Mouse (Mus musculus) liver, embryonic 15.5 days (tissue): ENCODE data around the gene Krcc1. TPM values are rescaled to one million over a fixed set of nuclear protein-coding genes. Genes with fewer than 3 reads are reported as not detected.
"Not testable (repeated sequence)": the region's sequence is repeated elsewhere in the genome, so short reads cannot be mapped to it uniquely, and the experiment has no call there.

Experiments used
- ATAC-seq: fragments of 200-750 bp; cut with Nextera tagmentation; 2 replicates; pipeline ENCODE4 v1.8.0; 2017; ENCODE audit warnings: moderate number of reproducible peaks, mild to moderate bottlenecking, moderate library complexity; ENCODE audit not compliant: insufficient read depth
- H3K27ac ChIP-seq: fragments of 300-500 bp; sonication (generic); replicated peaks from 2 replicates; pipeline ENCODE4 v1.5.1; 2015; ENCODE audit warnings: mild to moderate bottlenecking, inconsistent platforms
- H3K27me3 ChIP-seq: fragments of 300-500 bp; sonication (generic); 2 replicates; pipeline ENCODE4 v1.6.1; 2015; ENCODE audit warnings: mild to moderate bottlenecking, inconsistent platforms
- H3K36me3 ChIP-seq: fragments of 300-500 bp; sonication (generic); replicated peaks from 2 replicates; pipeline ENCODE4 v1.6.1; 2015; ENCODE audit warnings: moderate library complexity, mild to moderate bottlenecking, inconsistent platforms
- H3K4me1 ChIP-seq: fragments of 300-500 bp; sonication (generic); replicated peaks from 2 replicates; pipeline ENCODE4 v1.6.1; 2015; ENCODE audit warnings: inconsistent platforms
- H3K4me2 ChIP-seq: fragments of 300-500 bp; sonication (generic); 2 replicates; pipeline ENCODE4 v1.6.1; 2015; ENCODE audit warnings: moderate library complexity, mild to moderate bottlenecking, inconsistent platforms
- H3K4me3 ChIP-seq: fragments of 300-500 bp; sonication (generic); replicated peaks from 2 replicates; pipeline ENCODE4 v1.5.1; 2015; ENCODE audit warnings: mild to moderate bottlenecking, inconsistent platforms
- H3K9ac ChIP-seq: fragments of 300-500 bp; sonication (generic); 2 replicates; pipeline ENCODE4 v1.6.1; 2015; ENCODE audit warnings: moderate library complexity, mild to moderate bottlenecking, inconsistent platforms
- H3K9me3 ChIP-seq: fragments of 300-500 bp; sonication (generic); replicated peaks from 2 replicates; pipeline ENCODE4 v1.6.1; 2016; ENCODE audit warnings: inconsistent platforms
- WGBS: fragments of 180-500 bp; shearing (Covaris S2); methylation state at CpG from one replicate; pipeline ENCODE4 v1.1.7; 2015; ENCODE audit warnings: mixed read lengths; ENCODE audit not compliant: insufficient replicate concordance; 5-methylcytosine and 5-hydroxymethylcytosine counted together
- polyA plus RNA-seq: library from polyadenylated mRNA; unstranded; fragments of >200 nt; fragmentation: Nextera tagmentation; extraction: Ambion mirVana; gene quantifications from 2 replicates; pipeline ENCODE4 v1.2.1, GENCODE M21; 2015

Krcc1 gene
- polyA plus RNA-seq, 1 experiment from 2014 or later, result 21.5 TPM

DNA sequence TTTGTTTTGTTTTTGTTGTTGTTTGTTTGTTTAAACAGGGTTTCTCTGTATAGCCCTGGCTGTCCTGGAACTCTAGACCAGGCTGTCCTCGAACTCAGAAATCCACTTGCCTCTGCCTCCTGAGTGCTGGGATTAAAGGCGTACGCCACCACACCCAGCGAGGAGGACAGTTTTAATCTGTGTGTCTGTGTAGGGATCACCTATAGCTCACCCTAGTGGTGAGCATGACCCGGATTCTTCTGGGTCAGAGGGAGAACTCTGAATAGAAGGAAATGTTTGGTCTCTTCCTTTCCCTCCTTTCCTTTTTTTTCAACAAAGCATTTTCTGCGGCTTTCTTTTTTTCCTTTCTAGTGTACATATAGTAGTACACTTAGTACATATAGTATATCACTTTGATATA, 23.8 kb downstream of the Krcc1 start:
- H3K27me3 ChIP-seq, result no peaks in the 10 kb centered on the region
- no peaks in the 10 kb centered on the region for H3K9me3 ChIP-seq
- no peak for ATAC-seq
- H3K36me3 ChIP-seq, result no peaks in the 10 kb centered on the region
- no peaks in the 10 kb centered on the region for H3K4me1 ChIP-seq
- H3K4me2 ChIP-seq, result no peak overlapping the region
- H3K4me3 ChIP-seq, result no peak overlapping the region
- H3K27ac ChIP-seq, result no peak overlapping the region
- 62% methylated on average over 6 of the region's 6 CpGs for WGBS
- no peak overlapping the region for H3K9ac ChIP-seq

DNA sequence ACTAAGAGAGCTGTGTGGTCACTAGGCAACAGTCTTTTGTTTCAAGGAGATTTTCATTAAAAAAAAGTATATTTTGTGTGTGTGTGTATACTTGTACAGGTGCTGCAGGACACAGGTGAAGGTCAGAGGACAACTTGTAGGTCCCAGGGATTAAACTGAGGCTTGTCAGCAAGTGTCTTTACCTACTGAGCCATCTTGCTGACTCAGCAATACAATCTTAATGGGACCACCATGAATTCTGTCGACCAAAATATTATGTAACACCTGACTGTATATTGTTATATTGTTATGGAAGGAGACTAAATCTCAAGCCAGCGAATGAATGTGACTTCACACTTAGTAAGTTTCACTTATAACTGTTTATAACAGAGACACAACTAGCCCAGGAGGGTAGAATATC, 26.6 kb downstream of the Krcc1 start:
- WGBS, result 50% methylated on average over 2 of the region's 2 CpGs
- no peak for ATAC-seq
- Histone ChIP-seq H3K27me3 (no peaks in the 10 kb centered on the region), H3K36me3 (no peaks in the 10 kb centered on the region), H3K9ac (no peak overlapping the region), H3K27ac (no peak overlapping the region), H3K4me2 (no peak overlapping the region), H3K4me3 (no peak overlapping the region), H3K9me3 (no peaks in the 10 kb centered on the region), H3K4me1 (no peaks in the 10 kb centered on the region)

DNA sequence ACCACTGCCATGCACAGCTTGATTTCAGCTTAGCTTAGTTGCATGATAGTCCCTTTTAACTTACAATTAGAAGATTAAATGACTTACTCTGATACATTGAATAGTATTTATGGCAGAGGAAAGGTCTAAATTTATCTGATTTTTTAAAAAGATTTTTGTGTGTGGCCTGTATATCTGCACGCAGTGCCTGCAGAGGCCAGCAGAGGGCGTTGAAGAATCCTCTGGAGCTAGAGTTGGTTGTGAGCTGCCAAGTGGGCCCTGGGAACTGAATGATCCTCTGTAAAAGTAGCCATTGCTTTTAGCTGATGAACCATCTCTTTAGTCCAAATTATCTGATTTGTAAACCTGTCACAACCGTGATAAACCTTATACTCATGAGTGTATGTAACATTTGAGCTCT, 27.3 kb downstream of the Krcc1 start:
- WGBS, result 30% methylated on average over 3 of the region's 3 CpGs
- H3K9ac ChIP-seq, result no peak overlapping the region
- H3K4me3 ChIP-seq, result no peak overlapping the region
- no peaks in the 10 kb centered on the region for H3K4me1 ChIP-seq
- no peaks in the 10 kb centered on the region for H3K27me3 ChIP-seq
- ATAC-seq, result no peak
- H3K4me2 ChIP-seq, result no peak overlapping the region
- H3K27ac ChIP-seq, result no peak overlapping the region
- H3K9me3 ChIP-seq, result no peaks in the 10 kb centered on the region
- no peaks in the 10 kb centered on the region for H3K36me3 ChIP-seq

DNA sequence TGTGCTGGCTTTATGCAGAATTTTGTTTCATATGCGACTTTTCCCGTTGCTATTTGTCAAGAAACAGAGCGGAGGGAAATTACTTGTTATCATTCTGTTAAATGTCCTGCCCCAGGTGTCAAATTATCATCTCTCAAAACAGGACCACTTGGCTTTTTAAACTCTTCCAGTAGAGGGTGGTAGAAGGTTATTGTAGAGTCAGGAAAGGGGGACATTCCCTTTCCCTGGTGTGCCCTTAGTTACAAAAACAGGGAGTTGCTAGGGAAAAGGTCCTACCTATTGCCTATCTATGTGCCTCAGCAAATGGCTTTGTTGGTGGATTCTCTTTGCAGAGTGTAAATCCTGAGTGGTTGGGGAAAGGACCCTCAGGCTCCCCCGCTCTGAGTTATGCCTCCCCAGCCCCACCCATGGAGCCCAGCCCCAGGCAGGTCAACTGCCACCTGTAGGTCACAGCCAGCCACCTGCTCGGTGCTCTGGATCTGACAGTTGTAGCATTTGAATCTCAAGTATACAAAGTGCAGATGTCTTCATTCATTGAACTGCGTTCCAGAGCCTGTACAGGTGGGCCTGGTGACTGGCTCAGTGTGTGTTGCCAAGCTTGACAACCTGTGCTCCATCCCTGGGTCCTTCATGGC, 30.7 kb downstream of the Krcc1 start:
- H3K9ac ChIP-seq, result no peak overlapping the region
- H3K27me3 ChIP-seq, result no peaks in the 10 kb centered on the region
- no peak overlapping the region for H3K4me2 ChIP-seq
- no peaks in the 10 kb centered on the region for H3K4me1 ChIP-seq
- H3K36me3 ChIP-seq, result no peaks in the 10 kb centered on the region
- H3K9me3 ChIP-seq, result no peaks in the 10 kb centered on the region
- ATAC-seq, result no peak
- no peak overlapping the region for H3K27ac ChIP-seq
- 59% methylated on average over 6 of the region's 6 CpGs for WGBS
- H3K4me3 ChIP-seq, result no peak overlapping the region

DNA sequence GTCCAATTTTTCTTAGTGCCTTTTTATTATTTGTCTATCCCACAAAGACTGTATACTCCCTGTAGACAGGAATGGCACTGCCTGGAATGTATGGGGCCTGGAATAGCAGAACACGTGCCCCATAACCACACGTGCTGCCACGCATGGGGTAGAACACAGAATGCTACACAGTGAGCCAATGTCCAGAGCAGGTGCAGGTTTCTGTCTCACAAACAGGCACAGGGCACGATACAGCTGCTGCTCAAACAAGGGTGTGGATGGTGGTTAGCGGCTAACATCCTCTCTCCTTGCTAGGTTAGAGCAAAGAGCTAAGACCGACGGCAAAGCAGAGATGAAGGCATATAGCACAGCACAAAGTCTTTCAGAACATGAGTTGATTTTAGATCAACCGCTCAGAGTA, 36.0 kb downstream of the Krcc1 start:
- H3K36me3 ChIP-seq, result no peaks in the 10 kb centered on the region
- H3K9me3 ChIP-seq, result no peaks in the 10 kb centered on the region
- no peak overlapping the region for H3K4me3 ChIP-seq
- no peak for ATAC-seq
- H3K27ac ChIP-seq, result no peak overlapping the region
- no peak overlapping the region for H3K4me2 ChIP-seq
- H3K9ac ChIP-seq, result no peak overlapping the region
- H3K4me1 ChIP-seq, result no peaks in the 10 kb centered on the region
- H3K27me3 ChIP-seq, result no peaks in the 10 kb centered on the region
- WGBS, result 72% methylated on average over 8 of the region's 8 CpGs

DNA sequence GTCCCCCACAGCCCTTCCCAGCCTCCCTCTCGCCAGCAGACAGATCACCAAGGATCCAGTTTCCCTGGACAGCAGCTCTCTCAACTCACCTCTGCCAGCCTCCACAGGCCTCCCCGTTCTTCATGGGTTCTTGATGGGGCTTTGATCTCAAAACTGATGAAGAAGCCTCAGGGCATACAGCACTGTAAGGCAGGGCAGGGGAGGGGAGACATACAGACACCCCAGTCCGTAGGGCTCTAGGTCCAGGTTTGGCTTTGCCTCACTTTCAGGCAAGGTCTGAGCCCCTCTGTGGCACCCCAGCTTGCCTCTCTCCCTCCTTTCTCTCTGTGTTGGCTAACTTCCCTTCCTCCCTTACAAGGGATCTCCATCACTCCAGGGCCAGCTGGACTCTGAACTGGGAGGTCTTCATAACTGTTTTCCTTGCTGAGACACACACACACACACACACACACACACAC, 50.4 kb downstream of the Krcc1 start, which contains the start of gene Smyd1:
Smyd1 (minus strand) TSS at position 408 of the 458 bp plus-strand sequence.
- WGBS, result 51% methylated on average over 3 of the region's 3 CpGs

DNA sequence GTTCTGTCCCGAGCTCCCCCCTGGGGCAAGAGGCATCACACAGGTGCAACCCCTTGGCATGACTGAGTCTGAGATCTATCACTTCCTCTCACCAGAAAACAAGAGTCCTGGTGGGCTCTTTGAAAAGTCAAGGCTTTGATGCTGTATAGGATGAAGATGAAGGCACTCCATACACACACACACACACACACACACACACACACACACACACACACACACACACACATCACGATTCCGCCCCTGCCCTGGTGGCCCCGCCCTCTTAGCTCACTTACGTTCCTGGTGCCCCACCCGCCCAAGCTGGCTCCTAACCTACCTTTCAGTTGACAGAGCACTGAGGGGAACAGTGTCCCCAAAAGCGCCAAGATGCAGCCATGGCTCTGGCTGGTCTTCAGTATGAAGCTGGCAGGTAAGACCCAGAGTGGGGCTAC, 51.0 kb downstream of the Krcc1 start, which contains the start of gene Cd8b1:
Cd8b1 (plus strand) TSS at position 298 of the 431 bp plus-strand sequence.
- Histone ChIP-seq H3K36me3 (no peaks in the 10 kb centered on the region), H3K9ac (no peak within 1 kb of the TSS), H3K27me3 (no peaks in the 10 kb centered on the region), H3K27ac (no peak within 1 kb of the TSS), H3K4me1 (no peaks in the 10 kb centered on the region), H3K9me3 (no peaks in the 10 kb centered on the region), H3K4me3 (no peak within 1 kb of the TSS), H3K4me2 (no peak within 1 kb of the TSS)
- 49% methylated on average over 7 of the region's 7 CpGs for WGBS
- no peak for ATAC-seq

More for the DNA sequence above, 50.4 kb downstream of the Krcc1 start, which contains the start of gene Smyd1:
- Histone ChIP-seq H3K4me2 (no peak within 1 kb of the TSS), H3K4me3 (no peak within 1 kb of the TSS), H3K9me3 (no peaks in the 10 kb centered on the region), H3K36me3 (no peaks in the 10 kb centered on the region), H3K9ac (no peak within 1 kb of the TSS), H3K27me3 (no peaks in the 10 kb centered on the region), H3K4me1 (no peaks in the 10 kb centered on the region), H3K27ac (no peak within 1 kb of the TSS)
- no peak for ATAC-seq

DNA sequence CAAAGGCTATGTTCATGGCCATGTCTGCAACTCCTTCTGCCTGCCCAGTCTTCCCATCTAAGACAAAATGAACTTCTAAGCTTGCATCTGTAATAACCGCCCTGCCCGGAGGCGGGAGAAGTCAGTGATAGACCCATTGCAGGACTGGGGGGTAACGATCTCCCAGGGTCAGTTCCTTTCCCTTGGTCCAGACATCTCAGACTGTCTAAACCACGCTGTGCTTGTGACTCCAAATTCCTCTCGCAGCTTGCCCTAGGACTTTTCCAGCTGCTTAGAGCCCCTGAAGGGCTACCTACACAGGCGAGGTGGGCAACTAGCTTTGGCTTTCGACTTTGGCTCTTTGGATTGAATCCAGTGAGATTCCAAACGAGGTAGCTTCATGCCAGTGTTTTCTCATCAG, 53.3 kb downstream of the Krcc1 start:
- no peak for ATAC-seq
- WGBS, result 59% methylated on average over 9 of the region's 9 CpGs

DNA sequence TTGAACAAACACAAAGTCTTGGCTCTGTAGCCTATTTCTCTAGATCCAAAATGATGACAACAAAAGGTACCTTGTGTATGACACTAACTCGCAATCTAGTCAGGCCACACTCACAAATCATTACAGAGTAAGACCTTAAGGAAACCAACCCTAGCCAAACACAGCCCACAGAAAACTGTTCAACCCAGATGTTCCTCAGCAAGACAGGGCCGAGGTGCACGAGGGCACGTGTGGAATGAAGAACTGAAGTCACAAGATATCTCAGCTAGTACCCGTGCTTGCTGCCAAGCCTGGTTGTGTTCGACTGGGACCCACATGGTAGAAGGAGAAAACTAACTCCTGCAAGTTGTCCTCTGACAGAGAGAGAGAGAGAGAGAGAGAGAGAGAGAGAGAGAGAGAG, 58.4 kb downstream of the Krcc1 start:
- Histone ChIP-seq H3K9ac (no peak overlapping the region), H3K36me3 (no peaks in the 10 kb centered on the region), H3K27me3 (no peaks in the 10 kb centered on the region), H3K4me1 (no peaks in the 10 kb centered on the region), H3K4me3 (no peak overlapping the region), H3K4me2 (no peak overlapping the region), H3K27ac (no peak overlapping the region), H3K9me3 (no peaks in the 10 kb centered on the region)
- 51% methylated on average over 6 of the region's 6 CpGs for WGBS
- no peak for ATAC-seq

More for the DNA sequence above, 53.3 kb downstream of the Krcc1 start:
- no peaks in the 10 kb centered on the region for H3K36me3 ChIP-seq
- H3K4me3 ChIP-seq, result no peak overlapping the region
- H3K4me1 ChIP-seq, result no peaks in the 10 kb centered on the region
- H3K4me2 ChIP-seq, result no peak overlapping the region
- H3K27me3 ChIP-seq, result no peaks in the 10 kb centered on the region
- no peak overlapping the region for H3K27ac ChIP-seq
- H3K9ac ChIP-seq, result no peak overlapping the region
- no peaks in the 10 kb centered on the region for H3K9me3 ChIP-seq

DNA sequence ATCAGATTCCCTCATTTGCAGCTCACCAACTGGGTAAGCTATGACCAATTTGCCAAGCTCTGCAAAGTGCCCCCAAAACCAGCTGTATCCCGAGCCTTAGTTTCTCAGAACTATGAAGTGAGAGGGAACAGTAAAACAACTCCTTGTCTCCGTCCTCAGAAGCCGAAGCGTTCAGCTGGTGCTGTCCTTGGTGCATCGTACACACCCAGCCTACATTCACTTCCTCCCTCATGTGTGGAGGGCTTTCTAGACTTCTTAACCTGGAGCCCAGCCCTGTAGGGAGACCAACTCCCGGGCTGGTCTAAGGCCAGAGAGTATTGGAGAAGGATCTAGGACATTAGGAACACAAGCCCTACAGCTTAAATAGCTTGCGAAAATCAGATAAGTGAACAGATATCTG, 59.0 kb downstream of the Krcc1 start:
- no peak overlapping the region for H3K27ac ChIP-seq
- no peaks in the 10 kb centered on the region for H3K9me3 ChIP-seq
- H3K9ac ChIP-seq, result no peak overlapping the region
- no peaks in the 10 kb centered on the region for H3K4me1 ChIP-seq
- H3K36me3 ChIP-seq, result no peaks in the 10 kb centered on the region
- ATAC-seq, result no peak
- WGBS, result 58% methylated on average over 7 of the region's 7 CpGs
- no peak overlapping the region for H3K4me2 ChIP-seq
- H3K27me3 ChIP-seq, result no peaks in the 10 kb centered on the region
- no peak overlapping the region for H3K4me3 ChIP-seq

DNA sequence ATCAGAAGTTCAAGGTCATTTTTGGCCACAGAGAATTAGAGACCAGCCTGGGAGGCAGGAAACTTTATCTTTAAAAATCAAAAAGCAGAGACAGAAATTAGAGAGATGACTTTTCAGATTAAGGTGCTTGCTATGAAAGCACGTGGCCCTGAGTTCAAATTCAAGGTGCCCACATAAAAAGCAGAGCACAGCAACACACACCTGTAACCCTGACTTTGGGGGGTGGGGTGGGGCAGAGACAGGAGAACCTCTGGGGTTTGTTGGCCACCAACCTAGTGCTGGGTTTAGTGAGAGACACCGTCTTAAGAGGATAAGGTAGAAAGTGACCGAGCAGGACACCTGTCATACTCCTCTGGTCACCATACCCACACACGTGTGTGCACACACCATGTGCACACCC, 60.0 kb downstream of the Krcc1 start:
- not testable (repeated sequence) for H3K36me3 ChIP-seq, H3K27me3 ChIP-seq, ATAC-seq, H3K4me1 ChIP-seq, H3K9me3 ChIP-seq, H3K27ac ChIP-seq, H3K4me3 ChIP-seq, H3K4me2 ChIP-seq, H3K9ac ChIP-seq
- WGBS, result 72% methylated on average over 3 of the region's 4 CpGs
